Mouse (Mus musculus) neural tube, embryonic 12.5 days (tissue): ENCODE measurements at regions not wholly inside any gene's neighbourhood (a gene's known extent, or its start where the extent isn't known, plus 50 kb on each side); places are given as distances from the start of the nearest gene placed in this dataset.
"Not testable (repeated sequence)": the region's sequence is repeated elsewhere in the genome, so short reads cannot be mapped to it uniquely, and the experiment has no call there.

Experiments
- ATAC-seq: fragments of 200-750 bp; cut with Nextera tagmentation; 2 replicates; pipeline ENCODE4 v1.8.0; 2017; ENCODE audit warnings: low read depth, mild to moderate bottlenecking, moderate TSS enrichment, moderate library complexity; ENCODE audit not compliant: low FRiP score
- H3K27ac ChIP-seq: fragments of 300-500 bp; sonication (generic); 2 replicates; pipeline ENCODE4 v1.5.1; 2016
- H3K27me3 ChIP-seq: fragments of 300-500 bp; sonication (generic); replicated peaks from 2 replicates; pipeline ENCODE4 v1.6.1; 2016; ENCODE audit warnings: mild to moderate bottlenecking
- H3K36me3 ChIP-seq: fragments of 300-500 bp; sonication (generic); 2 replicates; pipeline ENCODE4 v1.6.1; 2016; ENCODE audit warnings: mild to moderate bottlenecking
- H3K4me1 ChIP-seq: fragments of 300-500 bp; sonication (generic); 2 replicates; pipeline ENCODE4 v1.6.1; 2016
- H3K4me2 ChIP-seq: fragments of 300-500 bp; sonication (generic); replicated peaks from 2 replicates; pipeline ENCODE4 v1.6.1; 2016; ENCODE audit warnings: mild to moderate bottlenecking
- H3K4me3 ChIP-seq: fragments of 300-500 bp; sonication (generic); 2 replicates; pipeline ENCODE4 v1.5.1; 2016
- H3K9ac ChIP-seq: fragments of 300-500 bp; sonication (generic); 2 replicates; pipeline ENCODE4 v1.6.1; 2016; ENCODE audit warnings: mild to moderate bottlenecking
- H3K9me3 ChIP-seq: fragments of 300-500 bp; sonication (generic); 2 replicates; pipeline ENCODE4 v1.6.1; 2016; ENCODE audit warnings: mild to moderate bottlenecking
- WGBS: fragments of 180-500 bp; shearing (Covaris S2); methylation state at CpG from one replicate; pipeline ENCODE4 v1.1.7; 2016; 5-methylcytosine and 5-hydroxymethylcytosine counted together

DNA sequence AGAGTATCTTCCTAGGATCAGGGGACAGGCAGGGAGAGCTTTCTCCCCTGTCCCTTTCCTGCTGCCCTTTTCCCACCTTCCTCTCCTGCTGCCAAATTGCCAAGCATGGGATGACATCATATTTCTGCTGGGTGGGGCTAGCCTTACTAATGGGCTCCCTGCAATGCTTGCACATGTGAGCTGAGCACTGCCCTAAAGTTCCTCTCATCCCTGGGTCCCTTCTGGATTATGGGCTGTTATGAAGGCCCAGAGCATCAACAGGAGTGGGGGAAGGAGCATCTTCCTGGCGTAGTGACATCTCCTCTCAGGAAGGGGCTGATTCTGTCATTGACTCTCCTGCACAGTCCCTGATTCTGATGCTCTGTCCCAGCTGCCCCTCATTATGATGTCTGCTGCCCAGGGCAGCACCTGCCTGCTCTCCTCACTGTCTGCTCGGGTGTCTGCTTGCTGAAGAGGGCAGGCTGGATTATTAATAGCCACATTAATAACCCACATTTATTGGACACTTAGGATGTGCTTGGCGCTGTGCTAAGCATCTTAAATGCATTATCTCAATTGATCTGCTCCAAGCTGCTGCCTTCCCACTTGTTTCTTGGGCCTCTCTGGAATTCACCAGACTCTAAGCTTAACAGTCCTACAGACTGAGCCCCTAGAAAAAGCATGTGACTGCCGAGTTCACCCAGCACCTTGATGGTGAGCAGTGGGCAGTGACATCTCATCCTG, 219.1 kb downstream of the Tpra1 start:
- Histone ChIP-seq H3K27me3 (no peaks in the 10 kb centered on the region), H3K4me1 (peaks cover 7% of the 10 kb centered on the region; the same call in 1 of the 2 replicates), H3K9ac (no peak overlapping the region), H3K27ac (no peak overlapping the region), H3K4me2 (no peak overlapping the region), H3K4me3 (no peak overlapping the region), H3K9me3 (no peaks in the 10 kb centered on the region), H3K36me3 (no peaks in the 10 kb centered on the region)
- WGBS = 52% methylated on average over 4 of the region's 4 CpGs
- peak; percentile 19; the same call in 1 of the 2 replicates for ATAC-seq

DNA sequence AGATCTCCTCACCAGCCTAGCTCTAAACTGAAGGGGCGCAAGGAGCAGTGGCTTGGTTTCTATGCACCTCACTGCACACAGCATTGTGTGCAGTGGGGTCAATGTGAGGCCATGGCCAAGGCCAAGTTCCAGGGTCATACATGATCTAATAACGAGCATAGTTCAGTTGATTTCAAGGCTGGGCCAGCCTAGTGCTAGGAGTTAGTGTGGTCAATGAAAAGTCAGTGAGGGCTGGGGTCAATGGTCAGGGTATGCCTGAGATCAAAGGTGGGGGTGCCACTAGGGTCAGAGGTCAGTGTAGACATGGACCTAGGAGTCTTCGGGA, 219.7 kb downstream of the Tpra1 start:
- H3K9ac ChIP-seq = no peak overlapping the region
- 56% methylated on average over 3 of the region's 3 CpGs for WGBS
- no peak overlapping the region for H3K4me3 ChIP-seq
- H3K4me1 ChIP-seq = peaks cover 7% of the 10 kb centered on the region; the same call in 1 of the 2 replicates
- H3K27ac ChIP-seq = no peak overlapping the region
- H3K4me2 ChIP-seq = no peak overlapping the region
- peak; percentile 26; the same call in 1 of the 2 replicates for ATAC-seq
- H3K9me3 ChIP-seq = no peaks in the 10 kb centered on the region
- H3K27me3 ChIP-seq = no peaks in the 10 kb centered on the region
- no peaks in the 10 kb centered on the region for H3K36me3 ChIP-seq

DNA sequence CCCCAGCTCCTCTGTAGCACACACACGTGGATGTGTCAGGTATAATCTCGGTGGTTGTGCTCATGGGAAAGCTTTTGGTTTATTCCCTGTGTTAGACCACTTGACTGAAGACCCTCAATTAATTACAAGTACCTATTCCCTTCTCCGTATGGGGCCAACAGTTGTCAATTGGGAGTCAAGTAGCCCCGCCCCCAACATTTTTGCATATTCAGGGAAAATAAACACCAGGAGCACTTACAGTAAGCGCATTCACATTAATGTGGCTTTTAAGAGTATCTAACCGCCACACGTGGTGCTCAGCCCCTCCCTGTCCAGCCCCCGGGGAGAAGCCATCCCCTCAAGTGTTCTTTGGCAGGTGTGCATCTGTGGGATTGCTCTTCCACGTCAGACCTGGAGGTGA, 223.9 kb downstream of the Tpra1 start:
- H3K9me3 ChIP-seq = no peaks in the 10 kb centered on the region
- no peak overlapping the region for H3K4me3 ChIP-seq
- no peaks in the 10 kb centered on the region for H3K27me3 ChIP-seq
- H3K4me1 ChIP-seq = peaks cover 7% of the 10 kb centered on the region; the same call in 1 of the 2 replicates
- H3K9ac ChIP-seq = no peak overlapping the region
- ATAC-seq = no peak
- 56% methylated on average over 9 of the region's 9 CpGs for WGBS
- H3K4me2 ChIP-seq = no peak overlapping the region
- no peak overlapping the region for H3K27ac ChIP-seq
- no peaks in the 10 kb centered on the region for H3K36me3 ChIP-seq

DNA sequence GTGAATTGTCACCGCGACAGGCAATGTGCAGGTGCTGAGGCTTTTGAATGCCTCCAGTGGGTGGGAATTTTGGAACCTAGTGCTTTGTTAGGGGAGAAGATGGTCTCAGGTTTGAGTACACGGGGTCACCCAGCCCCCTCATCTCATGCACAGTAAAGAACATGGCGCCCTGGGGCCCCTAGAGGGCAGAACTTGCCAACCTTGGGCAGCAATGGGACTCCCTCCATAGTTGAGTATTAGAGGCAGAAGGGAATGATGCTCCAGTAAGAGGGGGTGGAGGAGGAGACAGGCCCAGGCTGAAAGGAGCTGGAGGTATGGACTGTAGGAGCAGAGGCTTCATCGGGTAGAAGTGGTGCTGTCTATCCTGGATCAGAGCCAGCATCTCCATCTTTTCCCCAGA, 226.1 kb downstream of the Tpra1 start:
- not testable (repeated sequence) for H3K27ac ChIP-seq, H3K4me3 ChIP-seq, H3K9me3 ChIP-seq, H3K9ac ChIP-seq, H3K4me1 ChIP-seq, H3K36me3 ChIP-seq, ATAC-seq, H3K27me3 ChIP-seq, H3K4me2 ChIP-seq
- WGBS = 55% methylated on average over 5 of the region's 5 CpGs

DNA sequence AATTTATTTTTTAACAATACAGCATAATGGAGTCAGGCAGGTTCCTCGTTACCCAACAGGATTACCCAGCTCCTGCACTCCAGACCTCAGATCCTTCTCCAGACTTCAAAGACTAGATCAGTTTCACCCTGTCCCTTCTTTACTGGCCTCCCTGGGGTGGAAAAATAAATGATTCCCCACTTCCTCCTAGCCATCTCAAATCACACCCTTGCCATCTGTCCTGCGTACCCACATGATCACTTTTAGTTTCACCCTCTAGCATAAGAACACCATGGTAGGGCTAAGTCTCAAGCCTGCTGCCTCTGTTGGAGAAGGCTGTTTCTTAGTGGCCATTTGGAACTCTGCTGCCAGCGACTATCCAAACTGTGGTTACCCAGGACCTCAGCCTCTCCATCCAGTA, 222.0 kb downstream of the Plxna1 start:
- 85% methylated on average over 3 of the region's 3 CpGs for WGBS
- H3K4me1 ChIP-seq = no peaks in the 10 kb centered on the region

DNA sequence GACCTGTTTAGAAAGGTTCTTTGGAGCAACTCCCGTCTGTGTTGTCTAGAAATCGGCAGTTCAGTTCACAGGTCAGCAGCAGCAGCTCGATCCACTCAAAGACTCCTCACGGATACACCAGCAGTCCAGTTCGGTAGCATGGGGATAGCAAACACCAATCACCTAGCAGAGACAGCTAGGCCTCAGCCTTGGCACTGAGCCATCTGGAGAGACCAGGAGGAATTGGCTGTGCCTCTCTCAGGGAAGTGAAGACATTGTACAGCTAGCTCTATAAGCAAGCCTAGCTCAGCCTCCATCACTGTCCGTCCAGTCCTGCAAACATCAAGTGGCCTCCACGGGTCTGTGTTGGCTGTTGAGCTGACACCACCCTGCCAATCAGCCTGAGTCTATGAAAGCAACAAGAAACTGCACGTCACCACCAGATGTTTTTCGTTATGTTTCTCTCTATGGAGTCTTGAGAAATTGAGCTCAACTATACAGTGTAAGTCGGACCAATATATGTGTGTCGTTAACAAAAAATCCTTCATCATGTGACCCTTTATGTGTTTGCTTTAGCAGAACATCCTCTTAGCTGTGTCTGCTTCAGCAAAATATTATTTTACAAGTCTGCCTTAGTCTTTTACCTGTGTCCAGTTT, 209.3 kb downstream of the Plxna1 start:
- ATAC-seq = no peak
- Histone ChIP-seq H3K4me2 (no peak overlapping the region), H3K4me1 (no peaks in the 10 kb centered on the region), H3K9me3 (no peaks in the 10 kb centered on the region), H3K9ac (no peak overlapping the region), H3K27ac (no peak overlapping the region), H3K4me3 (no peak overlapping the region), H3K36me3 (no peaks in the 10 kb centered on the region), H3K27me3 (no peaks in the 10 kb centered on the region)
- 80% methylated on average over 11 of the region's 11 CpGs for WGBS

More for the DNA sequence above, 222.0 kb downstream of the Plxna1 start:
- H3K27me3 ChIP-seq = no peaks in the 10 kb centered on the region
- no peak overlapping the region for H3K4me3 ChIP-seq
- no peak overlapping the region for H3K27ac ChIP-seq
- H3K36me3 ChIP-seq = no peaks in the 10 kb centered on the region
- H3K9ac ChIP-seq = no peak overlapping the region
- no peak for ATAC-seq
- H3K4me2 ChIP-seq = no peak overlapping the region
- no peaks in the 10 kb centered on the region for H3K9me3 ChIP-seq

DNA sequence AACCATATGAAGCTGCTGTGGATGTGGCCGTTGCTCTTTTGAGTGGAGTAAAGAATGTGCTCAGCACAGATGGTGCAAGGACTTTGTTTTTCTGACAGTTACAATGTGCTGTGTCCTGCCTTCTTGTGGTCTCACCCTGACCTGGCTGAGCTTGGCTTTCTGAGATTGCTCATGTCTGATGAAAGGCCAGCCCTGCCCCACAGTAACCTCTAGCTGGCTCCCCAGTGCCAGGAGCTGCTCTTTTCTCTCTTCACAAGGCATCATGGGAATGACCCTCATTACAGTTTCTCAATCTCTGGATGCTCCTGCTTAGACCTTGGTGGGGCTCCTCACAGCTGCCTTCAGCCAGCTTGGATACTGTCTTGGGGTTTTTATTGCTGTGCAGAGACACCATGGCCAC, 204.9 kb downstream of the Plxna1 start:
- Histone ChIP-seq H3K4me2 (no peak overlapping the region), H3K27ac (no peak overlapping the region), H3K27me3 (no peaks in the 10 kb centered on the region), H3K36me3 (no peaks in the 10 kb centered on the region), H3K9me3 (no peaks in the 10 kb centered on the region), H3K4me3 (no peak overlapping the region), H3K4me1 (no peaks in the 10 kb centered on the region), H3K9ac (no peak overlapping the region)
- 95% methylated on average over 1 of the region's 1 CpGs for WGBS
- no peak for ATAC-seq

DNA sequence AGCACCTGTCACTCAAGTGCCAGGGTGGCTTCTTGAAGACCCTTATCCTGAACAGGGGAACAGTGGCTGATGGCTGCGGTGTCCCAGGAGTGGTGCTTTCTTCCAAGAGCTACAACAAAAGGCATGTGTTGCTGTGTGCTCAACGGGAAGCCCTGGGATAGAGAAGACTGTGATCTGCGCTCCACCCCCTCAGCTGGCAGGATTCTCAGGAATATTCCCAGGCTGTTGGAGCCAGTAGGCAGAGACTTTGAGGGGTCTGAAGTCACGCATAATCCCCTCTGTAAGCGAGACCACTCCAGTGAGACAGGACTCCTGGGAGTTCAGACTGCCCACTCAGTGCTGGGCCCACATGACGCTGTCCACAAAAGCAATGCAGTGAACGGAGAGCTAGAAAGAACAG, 202.4 kb downstream of the Plxna1 start:
- no peak overlapping the region for H3K27ac ChIP-seq
- no peaks in the 10 kb centered on the region for H3K36me3 ChIP-seq
- no peaks in the 10 kb centered on the region for H3K9me3 ChIP-seq
- H3K27me3 ChIP-seq = no peaks in the 10 kb centered on the region
- H3K4me3 ChIP-seq = no peak overlapping the region
- no peak overlapping the region for H3K4me2 ChIP-seq
- no peak for ATAC-seq
- no peaks in the 10 kb centered on the region for H3K4me1 ChIP-seq
- no peak overlapping the region for H3K9ac ChIP-seq
- 55% methylated on average over 7 of the region's 7 CpGs for WGBS

DNA sequence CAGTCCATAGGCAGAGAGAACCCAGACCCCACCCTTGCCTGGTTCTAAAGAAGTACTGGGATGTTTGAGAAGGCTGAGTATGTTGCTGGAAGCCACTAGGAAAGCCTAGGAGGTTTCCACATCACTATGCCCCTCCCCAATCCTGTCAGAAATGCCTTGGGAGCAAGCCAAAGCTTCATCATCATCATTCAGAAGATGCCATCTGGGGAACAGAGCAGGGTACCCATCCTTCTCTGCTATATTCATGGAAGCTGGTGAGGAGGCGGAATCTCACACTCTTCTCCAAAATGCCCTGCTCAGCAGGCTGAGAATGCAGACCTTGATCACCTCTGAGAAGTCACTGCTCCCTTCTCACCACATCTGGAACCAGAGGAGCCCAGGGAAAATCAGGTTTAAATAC, 200.7 kb downstream of the Plxna1 start:
- Histone ChIP-seq H3K27me3 (no peaks in the 10 kb centered on the region), H3K36me3 (no peaks in the 10 kb centered on the region), H3K4me2 (no peak overlapping the region), H3K4me3 (no peak overlapping the region), H3K9me3 (no peaks in the 10 kb centered on the region), H3K27ac (no peak overlapping the region), H3K9ac (no peak overlapping the region), H3K4me1 (no peaks in the 10 kb centered on the region)
- no peak for ATAC-seq
- 79% methylated on average over 1 of the region's 1 CpGs for WGBS

DNA sequence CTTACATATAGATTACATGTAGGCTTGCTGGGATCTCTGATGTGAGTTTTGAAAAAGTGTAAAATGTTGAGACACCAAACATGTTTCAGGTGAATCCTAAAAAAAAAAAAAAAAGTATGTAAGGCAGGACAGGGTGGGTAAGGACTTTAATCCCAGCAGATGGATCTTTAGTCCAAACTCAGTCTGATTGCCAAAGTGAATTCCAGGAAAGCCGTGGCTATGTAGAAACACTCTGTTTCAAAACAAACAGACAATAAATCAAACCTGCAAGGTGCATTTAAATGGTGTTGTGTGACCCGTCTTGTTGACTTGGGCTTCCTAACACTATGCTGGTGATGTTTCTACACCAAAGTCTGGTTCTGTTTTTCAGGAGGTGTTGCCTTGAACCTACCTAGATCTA, 192.9 kb downstream of the Plxna1 start:
- WGBS = 72% methylated on average over 2 of the region's 2 CpGs
- Histone ChIP-seq H3K4me2 (no peak overlapping the region), H3K9ac (no peak overlapping the region), H3K27ac (no peak overlapping the region), H3K36me3 (no peaks in the 10 kb centered on the region), H3K27me3 (no peaks in the 10 kb centered on the region), H3K9me3 (no peaks in the 10 kb centered on the region), H3K4me1 (no peaks in the 10 kb centered on the region), H3K4me3 (no peak overlapping the region)
- ATAC-seq = no peak

DNA sequence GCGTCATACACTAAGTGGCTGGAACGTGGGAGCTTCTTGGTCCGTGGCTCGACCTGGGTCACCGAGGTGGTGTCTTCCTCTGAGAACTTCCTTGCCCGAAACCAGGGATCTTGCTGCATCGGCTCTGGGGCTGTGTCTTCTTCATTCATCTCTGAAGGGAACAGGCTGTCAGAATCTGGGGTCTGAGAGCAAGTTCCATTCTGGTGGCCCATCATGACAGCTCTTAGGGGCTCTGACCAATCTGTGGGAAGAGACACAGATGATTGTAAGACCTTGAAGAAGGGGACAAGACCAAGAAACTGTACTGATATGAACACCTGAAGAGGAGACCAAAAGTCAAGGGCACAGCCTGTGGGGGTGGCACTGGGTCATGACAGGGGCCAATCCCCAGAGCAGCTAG, 177.5 kb downstream of the Plxna1 start:
- not testable (repeated sequence) for H3K4me2 ChIP-seq
- 94% methylated on average over 2 of the region's 7 CpGs for WGBS

DNA sequence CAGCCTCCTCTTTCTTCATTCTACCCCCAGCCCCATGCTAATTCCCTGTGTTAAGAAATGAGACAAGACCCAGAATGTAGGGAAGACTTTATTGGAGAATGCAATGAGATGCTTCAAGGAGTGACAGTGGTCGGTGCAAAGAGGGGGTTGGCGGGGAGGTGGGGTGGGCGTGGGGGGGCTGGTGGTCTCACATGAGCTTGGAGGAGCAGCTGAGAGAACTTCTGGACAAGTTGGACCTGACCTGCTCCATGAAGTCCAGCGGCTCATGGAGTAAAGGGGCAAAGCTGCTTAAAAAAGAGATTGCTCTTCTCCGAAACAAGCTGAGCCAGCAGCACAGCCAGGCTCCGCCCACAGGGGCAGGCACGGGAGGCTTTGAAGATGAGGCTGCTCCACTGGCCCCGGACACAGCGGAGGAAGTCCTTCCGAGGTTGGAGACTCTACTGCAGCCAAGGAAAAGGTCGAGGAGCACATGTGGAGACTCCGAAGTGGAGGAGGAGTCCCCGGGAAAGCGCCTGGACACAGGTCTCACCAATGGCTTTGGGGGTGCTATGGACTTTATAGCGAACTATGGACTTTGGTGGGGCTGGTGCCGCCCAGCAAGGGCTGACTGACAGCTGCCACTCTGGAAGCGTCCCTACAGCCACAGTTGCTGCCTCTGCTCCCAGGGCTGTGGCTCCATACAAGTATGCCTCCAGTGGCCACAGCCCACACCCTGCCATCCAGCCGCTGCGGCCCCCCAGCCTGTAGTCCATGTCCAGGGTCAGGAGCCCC, 161.7 kb downstream of the Plxna1 start:
- not testable (repeated sequence) for H3K4me3 ChIP-seq, H3K27ac ChIP-seq, H3K4me1 ChIP-seq, H3K9ac ChIP-seq, H3K9me3 ChIP-seq, H3K36me3 ChIP-seq, H3K27me3 ChIP-seq, ATAC-seq
- WGBS = 13% methylated on average over 19 of the region's 19 CpGs
- H3K4me2 ChIP-seq = peak overlapping the region; percentile 49

More for the DNA sequence above, 177.5 kb downstream of the Plxna1 start:
- not testable (repeated sequence) for H3K4me3 ChIP-seq, H3K27me3 ChIP-seq, H3K4me1 ChIP-seq, H3K9ac ChIP-seq, H3K27ac ChIP-seq, ATAC-seq, H3K9me3 ChIP-seq, H3K36me3 ChIP-seq
